Mouse (Mus musculus) megakaryocyte, embryonic 14.5 days (primary cell): ENCODE measurements around the gene Slc6a12. TPM values are rescaled to one million over a fixed set of nuclear protein-coding genes. Genes with fewer than 3 reads are reported as not detected.

Experiments
- H3K27me3 ChIP-seq: replicated peaks from 2 replicates; pipeline ENCODE3; 2012; ENCODE audit warnings: inconsistent platforms
- H3K36me3 ChIP-seq: replicated peaks from 2 replicates; pipeline ENCODE3; 2012; ENCODE audit warnings: low read length, inconsistent platforms, mixed read lengths
- H3K4me1 ChIP-seq: 2 replicates; pipeline ENCODE4 v1.6.1; 2012; ENCODE audit warnings: inconsistent platforms
- H3K4me3 ChIP-seq: replicated peaks from 2 replicates; pipeline ENCODE3; 2012; ENCODE audit warnings: moderate library complexity, mild to moderate bottlenecking, inconsistent platforms
- H3K9me3 ChIP-seq: 2 replicates; pipeline ENCODE4 v1.6.1; 2012; ENCODE audit warnings: inconsistent platforms
- FLI1 ChIP-seq: IDR thresholded peaks from 2 replicates; pipeline ENCODE4 v1.6.1; 2012; ENCODE audit warnings: low read length, inconsistent platforms, mixed read lengths
- GATA1 ChIP-seq: IDR thresholded peaks from 3 replicates; pipeline ENCODE4 v1.6.1; 2012; ENCODE audit warnings: mixed read lengths, low read length, inconsistent platforms, borderline replicate concordance
- polyA plus RNA-seq: library from polyadenylated mRNA; stranded (reverse); fragments of >175 nt; gene quantifications from 2 replicates; pipeline ENCODE4 v1.2.3, GENCODE M21; 2012; ENCODE audit warnings: low replicate concordance; ENCODE audit not compliant: insufficient read depth

Slc6a12 gene
- polyA plus RNA-seq, 1 experiment: not detected

DNA sequence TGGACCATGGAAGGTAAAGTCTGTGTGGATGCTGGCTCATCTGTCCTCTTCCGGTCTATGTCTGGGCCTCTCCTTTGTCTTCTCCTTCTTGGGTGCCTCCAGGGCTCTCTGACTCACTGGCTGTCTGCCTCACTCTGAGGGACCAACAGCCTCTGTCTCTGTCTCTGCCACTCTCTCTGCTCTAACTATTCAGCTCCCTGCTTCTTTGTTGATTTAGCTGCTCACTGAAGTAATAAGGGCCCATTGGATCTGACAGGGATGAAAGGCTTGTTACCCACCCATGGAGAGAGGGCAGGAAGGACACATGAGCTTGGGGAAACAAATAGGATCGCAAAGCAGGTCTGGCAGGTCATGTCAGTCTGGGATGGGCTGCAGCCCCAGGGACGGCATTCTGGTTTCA is 24.2 kb downstream of the Slc6a12 start:
- H3K4me1 ChIP-seq: no peaks in the 10 kb centered on the region
- TF ChIP-seq FLI1 (no peak), GATA1 (no peak)
- no peaks in the 10 kb centered on the region for H3K9me3 ChIP-seq
- peaks cover 39% of the 10 kb centered on the region for H3K27me3 ChIP-seq
- H3K4me3 ChIP-seq: no peak overlapping the region
- H3K36me3 ChIP-seq: no peaks in the 10 kb centered on the region

DNA sequence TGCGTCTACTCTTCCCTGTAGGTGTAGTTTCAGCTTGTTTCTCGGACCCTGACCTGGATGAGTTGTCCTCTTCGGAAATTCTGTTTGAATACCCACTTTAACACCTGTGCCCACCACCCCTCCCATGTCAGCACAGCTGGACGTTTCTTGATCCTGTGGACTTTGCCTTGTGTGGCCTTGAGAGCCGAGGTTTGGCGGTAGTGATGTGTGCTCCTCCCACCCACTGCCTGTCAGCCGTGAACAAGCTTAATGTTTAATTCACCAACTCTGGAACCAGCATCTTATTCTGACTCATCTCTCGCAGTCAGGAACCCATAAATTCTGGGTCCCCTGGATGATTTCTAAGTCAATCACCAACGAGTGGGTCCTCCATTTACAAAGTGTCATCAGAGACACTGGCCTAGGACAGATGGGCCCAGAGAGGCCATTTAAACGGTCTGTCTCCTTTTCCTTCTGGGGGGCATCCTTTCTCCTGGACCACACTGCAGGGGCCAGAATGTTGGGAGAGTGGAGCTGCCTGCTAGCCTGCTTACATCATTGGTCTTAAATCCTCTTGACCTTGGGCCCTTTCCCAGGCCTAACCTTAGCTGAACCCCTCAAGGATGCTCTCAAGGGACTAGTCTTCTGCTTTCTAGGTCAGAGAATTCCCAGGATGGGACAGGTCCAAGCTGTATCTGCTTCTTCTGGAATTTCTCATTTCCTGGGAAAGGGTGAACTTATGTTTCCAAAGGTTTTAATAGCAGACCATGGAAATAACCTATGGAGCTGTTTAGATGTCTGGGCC is 28.5 kb downstream of the Slc6a12 start:
- TF ChIP-seq GATA1: no peak
- no peak for TF ChIP-seq FLI1
- Histone ChIP-seq H3K27me3 (peaks cover 31% of the 10 kb centered on the region), H3K36me3 (no peaks in the 10 kb centered on the region), H3K4me3 (no peak overlapping the region), H3K9me3 (no peaks in the 10 kb centered on the region), H3K4me1 (no peaks in the 10 kb centered on the region; the same call in 1 of the 2 replicates)

DNA sequence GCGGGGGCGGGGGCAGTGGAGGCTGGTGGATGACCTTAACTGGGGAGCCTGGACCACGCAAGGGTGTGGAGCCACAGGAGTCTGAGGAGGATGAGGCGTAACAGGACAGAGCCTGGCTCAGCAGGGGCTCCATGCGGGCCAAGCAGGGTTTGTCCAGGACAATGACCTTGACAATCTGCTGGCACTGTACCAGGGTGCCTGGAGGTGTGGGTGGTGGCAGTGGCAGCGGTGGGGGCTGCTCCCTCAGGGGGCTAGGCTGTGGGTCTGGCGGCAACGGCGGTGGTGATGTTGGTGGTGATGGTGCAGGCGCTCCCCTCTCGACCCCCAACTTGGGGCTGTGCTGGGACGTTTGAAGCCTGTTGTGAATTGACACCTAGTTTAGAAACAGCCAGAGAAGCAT is 33.3 kb downstream of the Slc6a12 start:
- TF ChIP-seq GATA1 (no peak), FLI1 (no peak)
- Histone ChIP-seq H3K9me3 (no peaks in the 10 kb centered on the region), H3K4me3 (no peak overlapping the region), H3K4me1 (no peaks in the 10 kb centered on the region; the same call in 1 of the 2 replicates), H3K36me3 (no peaks in the 10 kb centered on the region), H3K27me3 (peaks cover 43% of the 10 kb centered on the region)

DNA sequence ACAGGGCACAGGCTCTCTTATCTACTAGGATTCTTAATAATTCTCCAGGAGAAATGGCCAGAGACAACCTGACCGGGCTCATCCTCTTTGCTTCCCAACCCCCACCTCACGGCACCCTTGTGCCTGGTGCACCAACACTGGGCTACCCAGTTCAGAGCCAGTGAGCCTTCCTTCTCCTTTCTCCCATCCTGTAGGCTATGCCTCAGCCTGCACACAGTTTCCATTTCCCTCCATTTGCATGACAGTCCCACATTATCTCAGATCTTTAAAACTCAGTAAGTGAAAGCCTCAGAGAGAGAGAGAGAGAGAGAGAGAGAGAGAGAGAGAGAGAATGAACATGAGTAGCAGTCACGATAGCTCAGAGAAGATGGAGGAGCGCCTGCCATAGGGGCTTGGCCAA is 35.4 kb downstream of the Slc6a12 start:
- peaks cover 55% of the 10 kb centered on the region for H3K27me3 ChIP-seq
- H3K4me3 ChIP-seq: no peak overlapping the region
- no peaks in the 10 kb centered on the region for H3K9me3 ChIP-seq
- TF ChIP-seq GATA1: no peak
- H3K4me1 ChIP-seq: no peaks in the 10 kb centered on the region; the same call in 1 of the 2 replicates
- H3K36me3 ChIP-seq: no peaks in the 10 kb centered on the region

DNA sequence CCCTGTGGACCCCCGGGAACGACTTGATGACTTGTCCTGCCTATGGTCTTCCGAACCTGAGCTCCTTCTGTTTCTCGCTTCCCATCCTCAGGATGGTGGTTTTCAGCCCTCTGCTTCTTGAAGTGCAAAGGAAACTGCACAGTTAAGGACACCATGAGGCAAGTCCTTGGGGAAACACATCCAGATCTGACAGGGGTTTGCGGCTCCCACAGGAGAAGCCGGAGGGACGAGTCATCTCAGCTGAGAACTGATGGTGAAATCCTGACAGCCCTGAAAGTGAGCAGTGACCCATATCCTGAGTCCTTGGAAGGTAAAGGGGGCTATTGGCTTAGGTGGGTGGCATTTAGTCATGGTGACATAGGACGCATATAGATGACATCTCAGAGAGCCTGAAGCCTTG is 37.7 kb downstream of the Slc6a12 start:
- Histone ChIP-seq H3K9me3 (no peaks in the 10 kb centered on the region), H3K4me1 (no peaks in the 10 kb centered on the region), H3K27me3 (peaks cover 61% of the 10 kb centered on the region), H3K4me3 (no peak overlapping the region), H3K36me3 (no peaks in the 10 kb centered on the region)
- no peak for TF ChIP-seq FLI1
- no peak for TF ChIP-seq GATA1

DNA sequence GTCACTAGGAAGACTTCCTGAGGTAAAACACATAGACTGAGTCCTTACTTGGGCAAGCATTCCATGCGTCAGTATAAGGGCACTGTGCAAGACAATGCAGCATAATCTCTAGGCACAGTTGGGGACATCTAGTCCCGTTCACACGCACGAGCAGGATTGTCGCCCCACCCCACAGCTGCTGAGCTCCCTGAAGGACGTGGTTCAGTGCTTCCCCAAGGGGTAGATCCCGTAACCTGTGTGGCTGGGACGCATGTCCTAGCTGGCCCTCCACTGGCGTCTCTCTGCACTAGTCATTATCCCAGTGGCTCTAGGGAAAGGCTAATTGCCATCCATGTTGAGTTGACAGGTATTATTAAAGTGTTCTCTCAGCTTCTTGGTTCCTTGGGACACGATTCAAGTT is 39.2 kb downstream of the Slc6a12 start:
- H3K4me3 ChIP-seq: no peak overlapping the region
- H3K36me3 ChIP-seq: no peaks in the 10 kb centered on the region
- H3K27me3 ChIP-seq: peaks cover 65% of the 10 kb centered on the region
- H3K4me1 ChIP-seq: no peaks in the 10 kb centered on the region
- no peaks in the 10 kb centered on the region for H3K9me3 ChIP-seq
- no peak for TF ChIP-seq FLI1
- no peak for TF ChIP-seq GATA1

DNA sequence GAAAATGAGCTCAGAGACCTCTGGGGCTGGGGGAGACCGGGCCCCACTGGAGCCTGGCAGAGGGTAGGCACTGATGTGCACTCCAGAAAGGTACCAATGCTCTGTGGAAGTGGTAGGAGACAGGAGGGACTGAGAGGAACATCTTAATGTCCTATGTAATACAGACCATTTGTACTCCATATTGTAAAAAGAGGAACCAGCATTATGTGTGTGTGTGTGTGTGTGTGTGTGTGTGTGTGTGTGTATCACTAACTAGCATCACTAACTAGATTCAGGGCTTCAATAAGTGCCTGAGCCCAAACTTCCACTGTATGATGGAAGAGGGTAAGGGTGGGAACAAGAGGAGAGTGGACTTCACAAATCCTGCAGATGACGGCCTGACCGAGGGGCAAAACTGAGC is 42.5 kb downstream of the Slc6a12 start:
- H3K4me3 ChIP-seq: no peak overlapping the region

DNA sequence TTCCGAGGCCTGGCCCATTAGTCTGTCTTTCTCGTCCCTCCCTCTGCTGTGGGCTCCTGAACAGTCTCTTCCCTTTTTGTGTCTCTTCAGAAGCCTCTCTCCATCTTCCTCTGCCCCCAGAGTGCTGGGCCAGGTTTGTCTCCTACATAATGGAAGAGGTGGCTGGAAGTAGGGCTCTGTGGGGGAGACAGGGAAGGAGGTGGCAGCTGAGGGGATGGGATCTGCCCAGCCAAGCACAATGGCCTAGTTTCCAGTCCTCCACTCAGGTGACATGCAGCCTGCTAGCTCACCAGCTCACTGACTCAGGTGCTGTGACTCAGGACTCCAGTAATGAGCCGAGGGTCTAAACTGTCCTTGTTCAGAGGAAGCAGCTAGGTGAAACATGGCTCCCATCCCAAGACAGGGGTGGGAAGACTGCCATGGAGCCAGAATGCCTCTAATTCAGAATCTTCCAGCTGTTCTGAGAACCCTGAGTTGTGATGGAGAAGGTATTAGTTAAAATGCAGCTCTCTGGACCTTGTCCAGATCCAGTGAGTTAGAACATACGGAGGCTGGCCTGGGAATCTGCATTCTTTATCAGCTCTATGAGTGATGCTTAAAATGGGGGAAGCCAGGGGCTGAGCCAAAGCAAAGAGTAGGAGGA is 49.9 kb downstream of the Slc6a12 start:
- TF ChIP-seq GATA1 (no peak), FLI1 (no peak)
- Histone ChIP-seq H3K36me3 (no peaks in the 10 kb centered on the region), H3K27me3 (peaks cover 11% of the 10 kb centered on the region), H3K4me3 (no peak overlapping the region), H3K9me3 (peaks cover 27% of the 10 kb centered on the region), H3K4me1 (no peaks in the 10 kb centered on the region)

More for the DNA sequence above, 42.5 kb downstream of the Slc6a12 start:
- Histone ChIP-seq H3K27me3 (peaks cover 59% of the 10 kb centered on the region), H3K9me3 (no peaks in the 10 kb centered on the region), H3K4me1 (no peaks in the 10 kb centered on the region), H3K36me3 (no peaks in the 10 kb centered on the region)
- no peak for TF ChIP-seq GATA1
- TF ChIP-seq FLI1: no peak

DNA sequence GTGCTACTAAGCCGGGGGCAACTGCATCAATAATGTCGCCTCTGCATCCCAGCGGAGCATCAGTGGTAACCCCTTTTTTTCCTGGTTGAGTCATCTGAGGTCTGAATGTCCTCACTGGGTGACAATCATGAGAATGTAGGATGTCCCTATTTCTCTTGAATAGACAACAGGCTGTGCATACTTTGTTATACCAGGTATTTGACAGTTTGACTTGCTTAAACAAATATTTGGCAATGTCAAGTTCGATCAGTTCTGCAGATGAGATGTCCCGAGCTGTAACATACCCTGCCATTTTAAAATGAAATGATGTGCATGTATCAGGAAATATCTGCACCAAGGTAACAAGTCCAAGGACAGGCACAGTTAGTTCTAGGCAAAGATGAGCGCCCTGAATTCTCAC is 58.3 kb downstream of the Slc6a12 start:
- Histone ChIP-seq H3K36me3 (no peaks in the 10 kb centered on the region), H3K27me3 (peaks cover 11% of the 10 kb centered on the region), H3K4me3 (no peak overlapping the region), H3K4me1 (no peaks in the 10 kb centered on the region), H3K9me3 (peaks cover 3% of the 10 kb centered on the region; the same call in 1 of the 2 replicates)
- TF ChIP-seq GATA1: no peak
- TF ChIP-seq FLI1: no peak

DNA sequence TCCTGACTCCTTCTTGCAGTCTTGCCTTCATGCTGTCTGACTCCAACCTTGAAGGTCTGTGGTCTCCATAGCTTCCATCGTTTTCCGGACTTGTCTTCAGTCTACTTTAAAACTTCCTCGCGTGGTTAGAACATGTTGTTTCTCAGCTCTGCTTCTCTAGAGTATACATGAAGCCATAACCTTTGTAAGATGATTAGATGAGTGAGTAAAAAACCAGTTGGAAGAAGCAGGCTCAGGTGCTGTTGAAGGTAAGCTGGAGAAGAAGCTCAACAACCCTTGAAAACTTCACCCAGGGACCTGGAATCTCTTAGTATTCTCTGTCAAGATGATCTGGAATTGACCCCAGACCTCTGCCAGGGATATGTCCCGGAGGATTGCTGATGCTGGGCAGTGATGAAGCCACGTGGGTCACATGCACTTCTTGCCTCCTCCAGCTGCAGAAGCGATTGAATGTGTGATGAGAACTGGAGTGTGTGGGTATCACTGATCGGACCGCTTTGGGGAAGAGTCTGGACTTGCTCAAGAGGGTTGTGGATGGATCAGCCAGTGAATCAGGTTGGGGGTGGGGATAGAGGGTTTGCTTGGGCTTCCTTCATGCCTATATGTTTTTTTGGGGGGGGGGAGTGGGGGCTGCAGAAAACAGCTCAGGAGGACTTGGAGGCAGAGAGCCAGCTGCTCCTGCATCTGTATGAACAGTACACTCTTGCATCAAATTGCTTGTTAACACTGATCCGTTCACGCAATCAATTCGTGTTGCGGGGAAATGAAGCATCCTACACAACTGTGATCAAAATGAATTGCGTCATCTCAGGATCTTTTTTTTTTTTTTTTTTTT is 59.2 kb downstream of the Slc6a12 start:
- Histone ChIP-seq H3K27me3 (peaks cover 15% of the 10 kb centered on the region), H3K4me3 (no peak overlapping the region), H3K4me1 (no peaks in the 10 kb centered on the region), H3K36me3 (no peaks in the 10 kb centered on the region), H3K9me3 (peaks cover 4% of the 10 kb centered on the region; the same call in 1 of the 2 replicates)
- TF ChIP-seq GATA1 (no peak), FLI1 (no peak)
